Mouse (Mus musculus): ENCODE measurements around the gene Elf1.

DNA sequence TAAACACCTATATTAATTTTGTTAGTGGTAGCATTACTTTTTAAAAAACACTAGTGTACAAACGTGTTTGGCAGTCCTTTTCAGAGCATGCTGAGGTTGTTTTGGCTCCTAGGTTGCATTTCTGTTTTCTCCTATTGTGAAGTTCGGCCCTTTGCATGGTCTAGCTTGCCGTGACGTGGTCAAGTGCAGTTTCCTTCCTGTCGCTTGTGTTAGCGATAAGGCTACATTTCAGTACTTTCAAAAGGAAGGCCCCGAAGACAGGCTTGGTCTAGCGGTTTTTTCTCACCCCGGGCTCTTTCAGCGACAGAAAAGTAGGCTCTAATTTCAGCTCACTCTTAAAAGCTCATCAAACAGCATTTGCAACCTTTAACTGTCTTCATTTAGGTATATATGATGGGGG is 54.3 kb downstream of the Elf1 start:
- TF ChIP-seq GATA1 (IDR thresholded peaks at IDR 0.05; ENCODE audit: borderline replicate concordance, low read length), result peak; percentile 52; the same call in 1 of the 3 replicates
- peak; percentile 76 for TF ChIP-seq FLI1 (IDR thresholded peaks at IDR 0.05; ENCODE audit: low read length)

All from megakaryocyte, embryonic 14.5 days (primary cell).